Mouse (Mus musculus): ENCODE results near the gene Tst. TPM values are rescaled to one million over a fixed set of nuclear protein-coding genes. Genes with fewer than 3 reads are reported as not detected.

Gene Tst
- polyA plus RNA-seq, 1 experiment: 39.4 TPM

DNA sequence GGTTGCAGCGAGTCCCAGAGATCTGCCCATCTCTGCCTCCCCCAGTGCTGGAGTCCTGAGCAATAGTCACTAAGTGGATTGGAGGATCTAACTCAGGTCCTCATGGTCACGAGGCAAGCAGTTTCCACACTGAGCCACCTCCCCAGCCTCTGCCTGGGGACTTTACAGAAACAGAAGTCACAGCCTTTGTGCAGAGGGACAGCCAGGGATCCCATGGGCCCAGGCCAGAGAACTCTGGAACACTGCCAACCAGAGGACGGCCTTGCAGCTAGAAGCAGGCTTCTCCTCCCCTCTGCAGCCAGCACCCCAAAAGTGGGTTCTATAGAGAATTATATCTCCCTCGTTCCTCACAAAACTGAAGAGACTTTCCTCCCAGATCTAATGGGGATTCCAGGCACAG lies 3.8 kb downstream of the Tst start:
- 28% methylated on average over 4 of the region's 4 CpGs for WGBS
- no peak for DNase-seq (ENCODE audit: low read depth, low spot score)

DNA sequence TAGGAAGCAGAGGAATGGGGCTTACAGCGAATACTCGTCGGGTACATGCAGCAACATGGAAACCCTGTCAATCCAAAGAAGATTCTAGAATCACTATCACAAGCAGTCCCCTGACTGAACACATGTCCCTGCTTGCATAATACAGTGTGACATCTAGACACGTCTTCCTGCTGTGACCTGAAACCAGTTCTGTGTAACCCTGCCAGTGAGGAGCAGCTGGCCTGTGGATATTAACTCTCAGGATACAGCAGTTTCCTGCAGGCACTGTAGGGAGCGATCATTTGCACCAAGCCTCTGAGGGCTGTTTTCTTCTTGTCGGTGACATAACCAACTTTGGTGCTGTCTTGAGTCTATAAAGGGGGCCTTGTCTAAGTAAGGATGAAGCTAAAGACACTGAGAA lies 4.4 kb downstream of the Tst start:
- no peak for DNase-seq (ENCODE audit: low read depth, low spot score)

DNA sequence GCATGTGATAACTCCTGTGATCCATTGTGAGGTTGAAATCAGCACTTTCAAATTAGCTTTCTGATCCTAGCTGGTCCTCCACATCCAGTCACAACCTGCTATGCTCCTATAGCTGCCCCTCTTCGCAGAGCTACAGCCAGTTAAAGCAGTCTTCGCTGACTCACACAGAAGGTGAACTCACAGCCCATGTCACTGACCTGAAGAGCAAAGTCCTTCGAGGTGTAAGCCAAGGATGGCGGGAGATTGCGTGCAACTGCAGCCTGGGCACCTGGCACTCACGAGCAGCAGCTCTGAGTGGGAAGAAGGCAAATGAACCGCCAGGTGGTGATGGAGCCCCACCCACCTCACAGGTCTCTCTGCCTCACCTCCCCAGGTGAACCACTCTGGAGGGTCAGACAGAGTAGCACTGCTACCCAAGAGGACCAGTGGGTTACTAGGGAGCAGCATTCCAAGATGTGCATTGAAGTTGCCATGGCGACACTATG lies 10.2 kb downstream of the Tst start, which contains the start of gene Tex33:
Gene Tex33, minus strand, starts transcription at position 435 of the 485 bp plus-strand sequence.
- no peak for DNase-seq (ENCODE audit: low read depth, low spot score)
- 34% methylated on average over 8 of the region's 8 CpGs for WGBS

More for the DNA sequence above, 4.4 kb downstream of the Tst start:
- 66% methylated on average over 6 of the region's 6 CpGs for WGBS

DNA sequence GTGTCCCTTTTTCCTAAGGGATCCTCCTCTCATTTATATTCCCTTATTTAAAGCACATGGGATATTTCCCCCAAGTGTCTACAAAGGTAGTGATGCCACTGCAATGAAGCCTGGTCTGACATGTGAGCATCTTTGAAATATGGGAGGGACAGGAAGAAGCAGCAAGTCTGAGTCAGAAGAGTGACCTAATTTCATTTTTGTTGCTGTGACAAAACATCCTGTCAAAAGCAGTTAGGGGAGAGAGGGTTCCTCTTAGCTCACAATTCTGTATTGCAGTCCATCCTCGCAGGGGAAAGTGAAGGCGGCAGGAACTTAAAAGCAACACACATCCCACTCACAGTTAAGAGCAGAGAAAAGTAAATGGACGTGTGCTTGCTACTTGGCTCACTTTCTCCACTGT lies 14.9 kb downstream of the Tst start:
- 77% methylated on average over 3 of the region's 3 CpGs for WGBS
- no peak for DNase-seq (ENCODE audit: low read depth, low spot score)

DNA sequence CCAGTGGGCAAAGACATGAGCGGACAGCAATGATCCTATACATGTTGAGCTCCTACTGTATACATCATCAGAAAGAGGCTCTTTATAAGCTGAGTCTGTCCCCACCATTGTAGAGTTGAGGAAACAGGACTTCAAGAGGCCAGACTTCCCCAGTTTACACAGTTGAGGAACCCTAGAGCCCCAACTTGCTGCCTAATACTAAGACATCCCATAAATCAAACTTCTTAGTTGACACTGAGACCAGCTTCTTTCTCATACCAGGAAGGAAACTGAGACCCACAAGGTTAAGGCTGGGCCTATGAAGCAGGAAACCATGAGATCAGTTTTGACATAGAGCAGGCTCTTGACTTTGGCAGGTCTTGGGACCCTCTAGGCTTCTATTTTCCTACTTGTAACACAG lies 20.1 kb downstream of the Tst start:
- WGBS: 97% methylated on average over 1 of the region's 1 CpGs

DNA sequence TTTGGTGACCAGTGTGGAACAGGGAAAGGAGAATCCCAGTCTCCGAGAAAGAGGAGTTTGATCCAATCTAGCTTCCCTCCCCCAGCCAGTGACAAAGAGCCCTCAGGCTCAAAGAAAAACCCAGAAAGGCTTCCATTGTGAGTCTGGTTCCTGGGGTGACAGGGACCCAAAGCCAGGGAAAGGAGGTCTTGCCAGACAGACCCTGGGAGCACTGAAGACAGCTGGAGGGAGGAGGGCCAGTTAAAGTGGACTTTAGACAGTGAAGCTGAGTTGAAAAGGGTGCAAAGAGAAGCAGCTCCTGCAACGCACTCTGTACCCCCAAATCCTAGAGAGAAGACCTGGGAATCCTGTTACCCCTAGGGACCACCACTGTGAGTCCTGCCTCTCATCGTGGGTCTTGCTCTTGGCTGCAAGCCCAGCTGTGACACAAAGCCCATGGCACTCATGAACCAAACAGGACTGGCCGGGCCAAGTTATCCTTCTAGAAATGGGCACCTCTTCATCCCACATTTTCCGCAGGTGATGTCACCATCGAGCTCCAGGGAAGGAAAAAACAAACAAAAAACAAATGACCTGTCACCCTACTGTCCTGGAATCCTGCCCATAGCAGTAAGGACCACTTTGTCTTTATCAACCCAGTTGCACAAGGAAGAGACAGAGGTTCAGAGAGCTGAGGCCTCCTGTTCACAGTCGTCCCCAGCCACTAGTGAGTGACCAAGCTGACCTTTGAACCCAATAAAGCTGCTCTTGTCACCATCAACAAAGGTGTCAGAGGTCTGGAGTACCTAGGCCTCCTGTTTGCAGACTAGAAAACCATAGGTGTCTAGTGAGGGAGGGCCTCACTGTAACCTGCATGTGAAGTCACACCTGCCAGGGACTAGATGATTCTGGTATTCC lies 21.2 kb downstream of the Tst start:
- WGBS: 39% methylated on average over 7 of the region's 7 CpGs
- DNase-seq (ENCODE audit: low read depth, low spot score): no peak

More for the DNA sequence above, 20.1 kb downstream of the Tst start:
- DNase-seq (ENCODE audit: low read depth, low spot score): no peak

DNA sequence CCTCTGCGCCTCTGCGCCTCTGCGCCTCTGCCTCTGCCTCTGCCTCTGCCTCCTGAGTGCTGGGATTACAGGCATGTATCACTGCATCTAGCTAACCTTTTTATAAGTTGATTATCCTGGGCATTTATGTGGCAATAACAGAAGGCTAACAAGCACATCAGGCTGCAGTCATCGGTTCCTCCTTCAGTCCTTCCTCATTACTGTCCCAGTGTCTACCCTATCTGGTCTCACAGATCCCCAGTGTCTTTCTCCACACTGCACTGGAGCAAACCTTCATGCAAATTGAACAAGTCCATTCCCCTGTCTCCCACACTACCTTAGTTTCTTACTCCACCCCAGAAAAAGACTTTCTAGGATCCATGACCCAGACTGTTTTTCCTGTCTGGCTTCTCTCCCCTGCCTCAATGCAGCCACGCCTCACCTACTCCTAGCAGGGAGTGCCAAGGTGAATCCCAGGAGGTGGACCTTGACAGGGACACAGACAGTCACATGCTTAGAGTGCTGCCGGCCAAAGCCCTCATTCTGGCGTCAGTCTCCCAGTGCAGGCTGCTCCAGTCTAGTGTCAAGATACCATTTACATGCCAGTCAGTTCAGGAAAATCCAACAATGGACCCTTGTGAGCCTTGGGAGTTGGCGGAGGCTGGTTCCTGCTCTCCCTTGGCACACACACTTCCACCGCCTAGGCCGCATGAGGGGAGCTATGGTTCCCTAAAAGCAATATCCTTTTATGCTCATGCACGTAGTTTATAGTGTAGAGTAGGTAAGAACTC lies 22.1 kb downstream of the Tst start:
- no peak for DNase-seq (ENCODE audit: low read depth, low spot score)
- WGBS: 43% methylated on average over 11 of the region's 11 CpGs

DNA sequence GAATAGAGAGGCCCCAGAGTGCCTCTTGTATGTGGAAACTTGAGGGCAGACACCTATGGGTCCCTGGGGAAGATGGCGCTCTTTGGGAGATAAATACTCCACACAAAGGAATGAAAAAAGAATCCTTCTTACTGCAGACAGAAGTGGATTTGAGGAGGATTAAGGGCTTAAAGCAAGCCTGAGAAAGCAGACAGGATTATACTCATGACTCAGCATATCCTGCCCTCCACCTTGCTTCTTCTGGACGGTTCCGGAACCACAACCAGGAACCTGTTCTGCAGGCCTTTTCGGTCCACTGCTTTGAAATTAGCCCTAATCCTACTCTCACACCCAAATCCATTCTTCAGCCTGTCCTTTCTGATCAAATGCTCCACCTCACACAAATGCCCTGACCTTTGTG lies 23.6 kb downstream of the Tst start:
- 68% methylated on average over 4 of the region's 4 CpGs for WGBS
- no peak for DNase-seq (ENCODE audit: low read depth, low spot score)

DNA sequence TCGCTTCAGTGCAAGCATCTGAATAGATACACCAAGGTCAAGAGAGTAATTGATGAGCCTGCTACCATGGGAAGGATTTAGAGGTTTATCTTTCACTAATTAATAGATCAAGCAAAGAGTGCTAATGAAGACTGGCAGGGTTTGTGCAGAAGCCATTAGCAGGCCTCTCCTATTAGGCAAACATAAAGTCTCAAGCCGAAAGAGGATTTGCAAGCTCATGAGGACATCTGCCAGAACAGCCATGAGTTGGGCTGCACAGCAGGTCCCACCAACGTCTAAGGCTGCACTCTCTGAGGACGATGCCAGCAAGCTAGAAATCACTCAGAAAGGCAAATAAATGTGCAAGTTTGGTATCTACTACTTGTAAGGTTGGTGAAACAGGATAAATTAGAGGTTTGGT lies 25.0 kb downstream of the Tst start:
- DNase-seq (ENCODE audit: low read depth, low spot score): no peak
- WGBS: 79% methylated on average over 4 of the region's 4 CpGs

DNA sequence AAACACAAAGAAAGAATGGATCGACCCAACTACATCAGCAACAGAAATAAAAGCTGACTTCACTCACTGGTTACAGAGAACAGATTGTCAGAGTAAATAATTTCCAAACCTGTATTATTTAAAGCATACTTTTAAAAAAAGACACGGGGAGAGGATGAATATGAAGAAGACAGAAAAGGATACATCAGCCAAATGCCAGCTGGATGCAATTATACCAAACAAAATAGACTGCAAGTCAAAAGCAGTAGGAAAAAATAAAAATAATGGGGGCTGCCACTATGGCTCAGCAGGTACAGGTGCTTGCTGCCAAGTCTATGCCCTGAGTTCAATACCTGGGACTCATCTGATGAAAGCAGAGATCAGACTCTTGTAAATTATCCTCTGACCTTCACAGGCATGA lies 25.5 kb downstream of the Tst start:
- no peak for DNase-seq (ENCODE audit: low read depth, low spot score)
- WGBS: 83% methylated on average over 2 of the region's 2 CpGs

DNA sequence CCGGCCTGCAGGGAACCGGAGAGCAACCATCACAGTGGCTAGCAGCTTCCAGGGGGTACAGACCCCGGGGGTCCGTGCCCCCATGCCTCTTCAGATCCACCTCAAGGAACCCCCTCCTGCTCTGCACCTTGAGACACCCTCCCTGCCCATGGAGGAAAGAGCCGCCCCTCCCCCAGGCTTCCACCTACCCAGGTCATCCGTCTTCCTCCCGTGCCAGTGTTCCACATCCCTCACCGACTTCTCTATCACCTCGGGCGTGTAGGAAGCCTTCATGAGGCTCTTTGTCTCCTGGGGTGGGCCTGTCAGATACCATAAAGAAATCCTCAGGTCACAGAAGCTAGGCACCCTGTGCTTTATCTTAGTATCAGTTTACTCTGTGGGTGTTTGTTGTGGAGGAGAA lies 27.2 kb downstream of the Tst start:
- 72% methylated on average over 10 of the region's 10 CpGs for WGBS
- no peak for DNase-seq (ENCODE audit: low read depth, low spot score)

DNA sequence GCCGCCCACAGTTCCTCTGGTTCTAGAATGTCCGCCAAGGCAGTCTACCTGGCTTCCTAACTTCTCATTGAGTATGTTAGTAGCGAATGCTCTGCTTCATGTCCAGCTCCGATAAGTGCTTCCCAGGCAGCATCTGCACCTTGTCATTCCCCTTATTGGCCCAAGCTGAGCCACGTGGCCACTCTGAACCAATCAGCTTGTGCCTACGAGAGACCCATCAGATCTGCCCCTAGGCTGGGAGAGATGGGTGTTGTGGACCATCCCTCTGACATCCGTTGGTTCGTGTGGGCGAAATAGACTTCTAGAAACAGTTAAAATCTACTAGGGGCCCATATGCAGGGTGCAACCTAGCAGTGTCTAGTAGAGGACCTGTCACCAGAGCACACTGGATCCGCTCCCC lies 27.8 kb downstream of the Tst start:
- DNase-seq (ENCODE audit: low read depth, low spot score): no peak
- WGBS: 87% methylated on average over 10 of the region's 10 CpGs

DNA sequence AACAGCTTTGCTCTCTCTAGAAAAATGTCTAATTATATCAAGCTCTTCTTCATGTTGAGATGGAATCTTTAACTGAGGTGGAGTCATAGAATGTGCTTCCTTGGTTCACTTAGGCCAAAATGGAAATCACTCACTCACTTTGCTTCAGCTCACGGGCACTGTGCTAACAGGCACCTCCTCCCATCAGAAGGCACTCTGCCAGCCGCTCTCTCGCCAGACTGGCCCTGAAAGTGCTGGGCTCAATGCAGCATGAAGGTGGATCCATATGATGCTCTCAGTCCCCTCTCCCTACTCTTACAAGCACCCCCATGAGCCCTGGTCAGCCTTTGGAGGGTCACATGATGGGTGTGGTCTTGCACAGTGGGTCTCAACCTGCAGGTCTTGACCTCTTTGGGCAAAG lies 31.5 kb downstream of the Tst start:
- no peak for DNase-seq (ENCODE audit: low read depth, low spot score)
- WGBS: 44% methylated on average over 3 of the region's 3 CpGs

DNA sequence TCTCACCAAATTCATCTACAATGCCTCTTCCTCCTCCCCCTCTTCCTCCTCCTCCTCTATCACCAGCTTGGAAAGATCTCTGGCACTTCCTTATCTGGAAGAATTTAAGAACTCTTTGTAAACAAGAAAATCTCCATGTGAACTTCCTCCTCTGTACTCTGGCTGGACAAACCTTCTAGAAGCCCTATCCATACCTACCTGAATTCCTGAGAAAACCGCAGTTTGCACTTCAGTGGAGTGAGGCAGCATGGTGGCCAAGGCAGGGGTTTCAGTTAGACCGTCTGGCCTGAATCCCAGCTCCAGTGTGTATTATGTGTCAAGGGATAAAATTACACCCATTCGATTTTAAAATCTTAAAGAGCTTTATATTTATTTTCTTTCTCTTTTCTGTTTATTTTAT lies 32.9 kb downstream of the Tst start:
- 20% methylated on average over 3 of the region's 3 CpGs for WGBS
- DNase-seq (ENCODE audit: low read depth, low spot score): no peak

DNA sequence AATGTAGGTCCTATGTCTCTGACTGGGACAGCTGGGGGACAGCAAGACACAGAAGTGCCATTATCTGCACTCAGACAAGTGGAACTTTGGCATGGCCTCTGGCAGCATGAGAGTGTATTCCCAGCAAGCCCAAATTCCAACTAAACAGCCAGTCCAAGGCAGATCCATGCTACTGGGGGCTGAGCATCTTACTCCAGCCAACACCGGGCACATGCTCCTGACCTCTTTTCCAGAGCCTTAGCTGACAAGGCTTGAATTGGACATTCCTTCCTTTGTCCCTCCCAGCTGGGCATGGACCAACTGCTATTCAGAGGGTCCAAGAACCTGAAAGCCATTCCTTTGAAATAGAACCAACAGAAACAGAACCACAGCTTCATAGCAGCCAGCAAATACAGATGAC lies 36.1 kb downstream of the Tst start:
- 87% methylated on average over 1 of the region's 1 CpGs for WGBS
- no peak for DNase-seq (ENCODE audit: low read depth, low spot score)

DNA sequence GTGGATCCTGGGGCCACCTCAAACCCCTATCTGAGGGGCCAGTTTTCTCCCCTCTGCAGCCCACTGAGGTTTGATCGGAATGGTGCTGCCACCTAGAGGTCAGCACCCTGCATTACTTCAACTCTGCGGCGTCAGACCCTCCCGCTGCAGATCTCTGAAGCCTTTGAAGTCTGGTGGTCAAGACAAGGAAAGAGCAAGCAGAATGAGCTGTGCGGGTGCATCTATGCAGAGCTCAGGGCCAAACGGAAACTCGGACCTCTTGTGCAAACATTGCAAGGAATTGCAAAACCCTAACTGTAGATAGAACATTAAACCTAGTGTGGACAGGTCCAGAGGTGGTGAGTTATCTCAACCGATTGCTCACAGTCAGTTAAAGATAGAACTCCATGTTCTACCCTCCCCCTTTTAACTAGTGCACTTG lies 36.8 kb downstream of the Tst start:
- 4% methylated on average over 8 of the region's 8 CpGs for WGBS
- no peak for DNase-seq (ENCODE audit: low read depth, low spot score)

DNA sequence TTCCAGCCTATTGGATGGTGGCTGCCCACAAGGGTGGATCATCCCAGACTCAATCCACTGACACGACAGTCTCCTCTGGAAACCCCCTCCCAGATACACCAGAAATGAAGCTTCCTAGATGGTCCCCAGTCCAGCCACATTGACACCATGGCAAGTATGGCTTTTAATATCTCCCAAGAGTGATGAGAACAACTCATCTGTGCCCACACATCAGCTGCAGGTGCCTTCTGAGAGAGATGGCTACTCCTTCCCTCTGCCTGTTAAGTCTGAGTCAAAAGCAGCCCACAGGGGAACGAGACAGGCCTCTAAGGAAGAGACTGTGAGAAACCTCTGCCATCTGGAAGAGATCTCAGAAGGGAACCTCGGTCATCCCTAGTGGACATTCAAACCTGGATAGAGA lies 37.9 kb downstream of the Tst start:
- 65% methylated on average over 3 of the region's 3 CpGs for WGBS
- no peak for DNase-seq (ENCODE audit: low read depth, low spot score)

DNA sequence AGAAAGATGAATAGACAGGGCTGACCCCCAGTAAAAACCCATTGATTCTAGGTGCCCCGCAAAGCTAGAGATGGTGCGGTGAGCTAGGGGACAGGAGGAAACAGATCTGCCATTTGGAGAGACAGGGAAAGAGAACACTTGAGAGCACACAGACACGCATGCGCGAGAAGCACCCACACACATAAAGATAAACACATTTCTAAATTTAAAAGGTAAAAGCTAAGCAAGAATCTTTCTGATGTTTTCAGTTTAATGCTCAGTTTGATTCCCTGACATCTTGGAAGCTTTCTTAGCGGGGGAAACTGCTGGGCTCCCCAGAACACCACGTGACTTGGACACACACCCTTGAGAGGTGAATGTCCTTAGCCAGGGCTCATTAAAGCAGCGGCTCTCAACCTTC lies 38.8 kb downstream of the Tst start:
- DNase-seq (ENCODE audit: low read depth, low spot score): no peak
- whole genome bisulfite sequencing: 44% methylated on average over 8 of the region's 8 CpGs

DNA sequence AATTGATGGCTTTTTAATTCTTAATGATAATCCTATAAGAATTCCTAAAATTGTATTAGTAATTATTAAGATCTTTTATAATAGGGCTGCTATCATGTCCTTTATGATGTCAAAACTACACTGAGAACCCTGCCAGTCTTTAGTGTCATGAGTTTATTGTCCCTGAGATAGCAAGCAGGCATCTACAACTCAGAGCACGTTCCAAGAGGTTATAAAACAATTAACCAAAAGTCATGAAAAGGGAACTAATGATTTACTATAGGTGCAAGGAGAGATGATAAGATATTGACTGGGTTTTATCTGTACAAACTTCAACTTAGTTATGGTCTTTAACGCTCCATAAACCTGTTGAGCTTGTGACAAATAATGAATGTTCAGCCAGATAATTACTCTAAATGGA lies 39.8 kb downstream of the Tst start:
- no peak for DNase-seq (ENCODE audit: low read depth, low spot score)

DNA sequence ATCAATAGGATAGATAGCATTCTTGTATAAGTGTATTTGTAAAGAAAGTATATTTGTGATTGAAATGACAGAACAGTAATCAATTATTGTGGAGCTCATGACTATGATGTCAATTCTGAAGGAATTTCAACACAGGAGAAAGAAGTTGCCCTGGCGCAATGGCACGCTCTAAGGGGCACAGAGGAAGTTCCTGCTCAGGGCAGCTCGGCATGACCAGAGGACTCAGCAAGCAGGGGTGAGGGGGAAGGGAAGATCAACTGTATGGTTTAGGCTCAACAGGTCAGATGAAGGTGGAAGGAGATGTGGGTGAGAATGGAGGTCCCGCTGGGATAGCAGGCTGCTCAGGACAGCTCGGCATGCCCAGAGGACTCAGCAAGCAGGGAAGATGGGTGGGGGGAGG lies 50.2 kb downstream of the Tst start:
- DNase-seq (ENCODE audit: low read depth, low spot score): no peak
- WGBS: 83% methylated on average over 5 of the region's 5 CpGs

More for the DNA sequence above, 39.8 kb downstream of the Tst start:
- WGBS: 12% methylated on average over 2 of the region's 2 CpGs

DNA sequence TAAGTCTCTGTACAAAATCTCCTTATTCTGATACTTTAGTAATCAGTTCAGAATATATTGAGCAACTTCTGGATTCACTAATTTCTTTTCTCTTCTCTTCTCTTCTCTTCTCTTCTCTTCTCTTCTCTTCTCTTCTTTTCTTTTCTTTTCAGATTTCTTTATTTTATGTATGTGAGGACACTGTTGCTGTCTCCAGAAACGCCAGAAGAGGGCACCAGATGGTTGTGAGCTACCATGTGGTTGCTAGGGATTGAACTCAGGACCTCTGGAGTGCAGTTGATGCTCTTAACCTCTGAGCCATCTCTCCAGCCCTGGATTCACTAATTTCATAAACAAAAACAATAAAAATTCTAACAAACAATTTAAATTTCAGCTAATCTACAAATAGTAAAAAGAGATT lies 50.7 kb downstream of the Tst start:
- 0% methylated on average over 1 of the region's 1 CpGs for WGBS
- DNase-seq (ENCODE audit: low read depth, low spot score): no peak

Measured in large intestine, adult 2 months (tissue).